In the genomic region with DNA sequence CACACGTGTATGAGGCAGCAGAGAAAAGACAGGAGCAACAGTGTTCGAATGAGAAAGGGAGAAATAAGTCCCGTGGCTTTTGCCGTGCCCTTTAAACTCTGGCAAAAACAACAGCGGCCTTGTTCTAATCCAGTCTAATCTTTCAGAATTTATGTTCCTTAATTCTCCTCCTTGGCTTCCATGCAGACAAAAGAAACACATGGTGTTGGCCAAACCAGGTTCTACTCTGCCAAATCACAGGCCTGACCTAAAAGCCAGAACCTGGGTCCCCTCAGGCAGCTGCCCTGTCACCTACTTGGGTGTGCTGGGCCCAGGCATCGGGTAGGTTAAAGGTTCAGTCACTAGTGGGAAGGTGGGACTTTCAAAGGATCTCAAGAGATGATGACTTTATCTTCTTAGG, we compare ENCODE assay signal across 29 mouse cellular contexts.
"Had no signal": no experiment of that assay in that cellular context is flagged by ENCODE, and none has a peak within 500 bp of the region (broad histone marks: within the 10 kb centered on the region; RNA-seq: fewer than 3 reads in every experiment).

No protein-coding gene starts in this region.

- H3K27ac ChIP-seq: gastrocnemius, adult 2 months; heart, adult 2 months; heart, embryonic 13.5 days; heart, embryonic 15.5 days; hindbrain, embryonic 10.5 days; hindbrain, embryonic 12.5 days; hindbrain, embryonic 15.5 days; hindbrain, postnatal 0 days; kidney, embryonic 15.5 days; kidney, postnatal 0 days; limb, embryonic 13.5 days; limb, embryonic 15.5 days; liver, embryonic 14.5 days had no signal

- ATAC-seq: hindbrain, postnatal 0 days; intestine, embryonic 16.5 days had no signal

- H3K4me2 ChIP-seq: heart, embryonic 11.5 days; heart, embryonic 13.5 days; heart, embryonic 15.5 days; hindbrain, embryonic 12.5 days; hindbrain, embryonic 15.5 days; kidney, embryonic 15.5 days; limb, embryonic 13.5 days; limb, embryonic 15.5 days; liver, embryonic 11.5 days had no signal

- DNase-seq: gastrocnemius, adult 2 months; gastrocnemius, postnatal 10 days; gastrocnemius, postnatal 25 days; heart, adult 11 months; heart, adult 2 months; heart, postnatal 14 days; heart, postnatal 4 days; kidney, adult 11 months; kidney, adult 2 months; kidney, adult 9 months; kidney, postnatal 14 days; kidney, postnatal 36 days; layer of hippocampus, adult 9-11 months; layer of hippocampus, postnatal 36 days; left cerebral cortex, postnatal 4 days had no signal

- H3K27me3 ChIP-seq: limb, embryonic 15.5 days had no signal

- H3K36me3 ChIP-seq: heart, embryonic 13.5 days; heart, embryonic 15.5 days; hindbrain, embryonic 10.5 days; hindbrain, embryonic 12.5 days; hindbrain, embryonic 15.5 days; kidney, embryonic 15.5 days; limb, embryonic 13.5 days; limb, embryonic 15.5 days had no signal

- H3K9me3 ChIP-seq: heart, embryonic 13.5 days; heart, embryonic 15.5 days; hindbrain, embryonic 10.5 days; hindbrain, embryonic 12.5 days; hindbrain, embryonic 15.5 days; kidney, embryonic 15.5 days; limb, embryonic 13.5 days; limb, embryonic 15.5 days had no signal

- H3K9ac ChIP-seq: heart, embryonic 13.5 days; heart, embryonic 15.5 days; hindbrain, embryonic 12.5 days; hindbrain, embryonic 15.5 days; kidney, embryonic 15.5 days; limb, embryonic 13.5 days; limb, embryonic 15.5 days; liver, embryonic 14.5 days had no signal

- H3K4me3 ChIP-seq: gastrocnemius, adult 2 months; heart, adult 2 months; heart, embryonic 13.5 days; heart, embryonic 15.5 days; hindbrain, embryonic 10.5 days; hindbrain, embryonic 12.5 days; hindbrain, embryonic 15.5 days; kidney, embryonic 15.5 days; limb, embryonic 13.5 days; limb, embryonic 15.5 days had no signal
